Mouse (Mus musculus): ENCODE measurements around the gene A830031A19Rik. TPM values are rescaled to one million over a fixed set of nuclear protein-coding genes. Genes with fewer than 3 reads are reported as not detected.

A830031A19Rik gene
- polyA plus RNA-seq, 1 experiment from 2014 or later: not detected

DNA sequence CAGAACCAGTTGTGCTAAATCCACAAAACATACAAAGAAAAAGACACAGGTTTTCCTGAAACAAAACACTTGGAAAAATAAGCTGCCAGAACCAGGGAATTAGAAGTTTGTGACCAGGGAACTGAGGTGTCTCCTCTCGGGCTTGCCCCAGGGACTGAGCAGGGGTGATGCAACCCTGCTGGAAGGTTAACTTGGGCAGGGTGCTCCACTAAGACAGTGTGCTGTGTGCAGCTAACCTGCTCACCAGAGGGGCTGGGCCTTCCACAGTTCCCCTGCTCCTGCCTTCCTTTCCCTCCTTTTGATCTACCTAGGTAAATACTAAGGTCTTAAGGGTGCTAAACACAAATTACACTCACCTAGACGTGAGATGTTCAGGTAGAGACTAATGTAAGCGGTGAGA is 17.8 kb upstream of the A830031A19Rik start:
- Histone ChIP-seq H3K9me3 (ENCODE audit: control insufficient read depth, low read length) (no peaks in the 10 kb centered on the region), H3K4me1 (ENCODE audit: control insufficient read depth, insufficient read depth, low read length) (peaks cover 82% of the 10 kb centered on the region), H3K9ac (replicated peaks; ENCODE audit: low read length) (no peak overlapping the region; the same call in 1 of the 2 replicates), H3K36me3 (ENCODE audit: control insufficient read depth, insufficient read depth, low read length) (peaks cover 26% of the 10 kb centered on the region), H3K27me3 (ENCODE audit: control insufficient read depth, insufficient read depth, low read length) (no peaks in the 10 kb centered on the region), H3K27ac (replicated peaks; ENCODE audit: low read depth, low read length) (no peak overlapping the region), H3K4me2 (ENCODE audit: low read length) (no peak overlapping the region), H3K4me3 (replicated peaks; ENCODE audit: low read depth, low read length) (no peak overlapping the region)
- 56% methylated on average over 3 of the region's 3 CpGs for WGBS
- ATAC-seq (ENCODE audit: low FRiP score, low TSS enrichment): no peak
- DNase-seq: peak; percentile 1

DNA sequence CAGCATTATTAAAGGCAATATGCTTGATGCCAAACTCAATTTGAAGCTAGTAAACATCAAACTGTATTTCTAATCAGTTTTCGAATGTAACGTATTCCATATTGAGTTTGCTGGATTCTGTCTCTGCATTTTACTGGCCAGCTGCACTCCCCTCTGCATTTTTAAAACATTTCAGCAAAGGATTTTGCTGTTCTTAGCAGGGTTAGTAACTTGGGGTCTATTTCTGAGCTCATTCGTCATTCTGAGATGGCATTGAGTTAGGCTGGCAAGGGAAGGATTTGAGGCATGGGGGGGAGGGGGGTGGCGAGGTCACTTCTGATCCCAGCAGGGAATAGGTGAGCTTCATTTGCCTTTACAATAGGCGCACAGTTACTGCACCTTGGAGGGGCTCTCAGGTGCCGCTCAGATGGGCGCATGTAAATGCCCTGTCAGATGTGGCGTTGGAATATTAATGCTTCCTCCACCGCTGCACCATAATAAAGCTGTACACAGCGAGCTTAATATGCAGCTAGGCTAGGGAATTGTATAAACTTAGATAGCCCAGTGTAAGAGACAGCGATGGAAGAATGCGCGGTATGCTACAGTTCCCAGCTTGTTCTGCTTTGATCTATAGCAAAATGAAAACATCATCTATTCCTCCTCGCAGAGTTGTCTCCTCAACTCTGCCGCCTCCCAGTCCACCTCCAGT is 16.7 kb upstream of the A830031A19Rik start:
- DNase-seq: peak; percentile 63
- H3K4me1 ChIP-seq (ENCODE audit: control insufficient read depth, insufficient read depth, low read length): peaks cover 82% of the 10 kb centered on the region
- peak; percentile 34; the same call in 1 of the 2 replicates for ATAC-seq (ENCODE audit: low FRiP score, low TSS enrichment)

GRCm38 (mm10) chr11:24090443-24090842 is 15.6 kb upstream of the A830031A19Rik start:
- WGBS: 74% methylated on average over 4 of the region's 4 CpGs
- no peak overlapping the region for H3K4me3 ChIP-seq (replicated peaks; ENCODE audit: low read depth, low read length)
- H3K27ac ChIP-seq (replicated peaks; ENCODE audit: low read depth, low read length): 0 out of 2 replicates have a peak overlapping the region, but pooled peaks have one; percentile 5
- no peak for DNase-seq
- no peaks in the 10 kb centered on the region for H3K9me3 ChIP-seq (ENCODE audit: control insufficient read depth, low read length)
- no peak overlapping the region for H3K9ac ChIP-seq (replicated peaks; ENCODE audit: low read length)
- ATAC-seq (ENCODE audit: low FRiP score, low TSS enrichment): no peak
- peak overlapping the region; percentile 99 for H3K4me2 ChIP-seq (ENCODE audit: low read length)
- H3K4me1 ChIP-seq (ENCODE audit: control insufficient read depth, insufficient read depth, low read length): peaks cover 78% of the 10 kb centered on the region
- H3K27me3 ChIP-seq (ENCODE audit: control insufficient read depth, insufficient read depth, low read length): no peaks in the 10 kb centered on the region
- H3K36me3 ChIP-seq (ENCODE audit: control insufficient read depth, insufficient read depth, low read length): peaks cover 46% of the 10 kb centered on the region

More for the DNA sequence above, 16.7 kb upstream of the A830031A19Rik start:
- peak overlapping the region; percentile 51 for H3K4me2 ChIP-seq (ENCODE audit: low read length)
- 0 out of 2 replicates have a peak overlapping the region, but pooled peaks have one; percentile 5 for H3K4me3 ChIP-seq (replicated peaks; ENCODE audit: low read depth, low read length)
- peak overlapping the region; percentile 34 for H3K9ac ChIP-seq (replicated peaks; ENCODE audit: low read length)
- H3K9me3 ChIP-seq (ENCODE audit: control insufficient read depth, low read length): no peaks in the 10 kb centered on the region
- WGBS: 17% methylated on average over 15 of the region's 15 CpGs
- peak overlapping the region; percentile 58; the same call in 1 of the 2 replicates for H3K27ac ChIP-seq (replicated peaks; ENCODE audit: low read depth, low read length)
- peaks cover 35% of the 10 kb centered on the region for H3K36me3 ChIP-seq (ENCODE audit: control insufficient read depth, insufficient read depth, low read length)
- no peaks in the 10 kb centered on the region for H3K27me3 ChIP-seq (ENCODE audit: control insufficient read depth, insufficient read depth, low read length)

DNA sequence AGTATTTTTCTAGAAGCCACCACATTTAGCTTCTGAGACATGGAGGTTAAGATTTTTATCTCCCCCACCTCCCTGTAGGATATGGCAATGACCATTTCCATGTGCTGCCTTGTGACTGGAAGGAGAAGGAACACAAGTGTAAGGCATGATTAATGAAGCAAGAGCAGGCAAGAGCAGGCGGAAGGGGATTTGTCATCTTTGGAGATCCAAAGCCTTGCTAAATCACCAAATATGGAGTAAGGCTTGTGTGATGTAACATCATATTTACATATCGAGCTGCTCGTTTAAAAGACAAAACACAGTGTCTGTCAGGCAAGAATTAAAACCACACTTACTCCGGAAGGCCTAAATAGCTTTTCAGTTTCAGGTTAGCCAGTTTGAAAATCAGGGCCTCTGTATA is 12.2 kb upstream of the A830031A19Rik start:
- no peak for DNase-seq
- H3K27me3 ChIP-seq (ENCODE audit: control insufficient read depth, insufficient read depth, low read length): no peaks in the 10 kb centered on the region
- peaks cover 47% of the 10 kb centered on the region for H3K36me3 ChIP-seq (ENCODE audit: control insufficient read depth, insufficient read depth, low read length)
- H3K27ac ChIP-seq (replicated peaks; ENCODE audit: low read depth, low read length): 0 out of 2 replicates have a peak overlapping the region, but pooled peaks have one; percentile 17
- 0 out of 2 replicates have a peak overlapping the region, but pooled peaks have one; percentile 5 for H3K4me3 ChIP-seq (replicated peaks; ENCODE audit: low read depth, low read length)
- peak overlapping the region; percentile 20; the same call in 1 of the 2 replicates for H3K9ac ChIP-seq (replicated peaks; ENCODE audit: low read length)
- WGBS: 62% methylated on average over 4 of the region's 4 CpGs
- no peak for ATAC-seq (ENCODE audit: low FRiP score, low TSS enrichment)
- peak overlapping the region; percentile 99 for H3K4me2 ChIP-seq (ENCODE audit: low read length)
- no peaks in the 10 kb centered on the region for H3K9me3 ChIP-seq (ENCODE audit: control insufficient read depth, low read length)
- H3K4me1 ChIP-seq (ENCODE audit: control insufficient read depth, insufficient read depth, low read length): peaks cover 74% of the 10 kb centered on the region

- Histone ChIP-seq H3K27ac (replicated peaks; ENCODE audit: low read depth, low read length) (peak overlapping the region; percentile 50), H3K36me3 (ENCODE audit: control insufficient read depth, insufficient read depth, low read length) (peaks cover 47% of the 10 kb centered on the region), H3K9me3 (ENCODE audit: control insufficient read depth, low read length) (no peaks in the 10 kb centered on the region), H3K4me2 (ENCODE audit: low read length) (peak overlapping the region; percentile 99), H3K27me3 (ENCODE audit: control insufficient read depth, insufficient read depth, low read length) (no peaks in the 10 kb centered on the region), H3K9ac (replicated peaks; ENCODE audit: low read length) (peak overlapping the region; percentile 26; the same call in 1 of the 2 replicates), H3K4me1 (ENCODE audit: control insufficient read depth, insufficient read depth, low read length) (peaks cover 65% of the 10 kb centered on the region), H3K4me3 (replicated peaks; ENCODE audit: low read depth, low read length) (no peak overlapping the region)
- DNase-seq (no peak), ATAC-seq (ENCODE audit: low FRiP score, low TSS enrichment) (no peak)
- 62% methylated on average over 6 of the region's 6 CpGs for WGBS
These were observed 11.1 kb upstream of the A830031A19Rik start for GRCm38 (mm10) chr11:24085986-24086385.

DNA sequence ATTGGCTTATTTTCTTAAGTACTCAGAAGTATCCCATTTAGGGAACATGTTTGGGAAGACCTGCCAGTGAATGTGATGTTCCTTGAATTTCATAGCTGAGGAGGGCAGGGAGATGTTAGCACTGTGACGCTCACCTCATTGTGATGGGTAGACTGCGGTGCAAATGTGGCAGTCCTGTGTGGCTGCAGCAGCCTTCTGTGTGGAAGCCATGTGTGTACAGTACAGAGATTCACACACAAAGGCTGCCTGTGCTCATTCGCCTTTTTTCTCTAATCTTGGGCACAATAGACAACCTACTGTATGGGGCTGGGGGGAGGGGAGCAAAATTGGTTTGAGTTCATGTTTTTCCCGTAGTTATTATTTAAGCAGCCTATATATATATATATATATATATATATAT is 9.7 kb upstream of the A830031A19Rik start:
- peaks cover 42% of the 10 kb centered on the region for H3K36me3 ChIP-seq (ENCODE audit: control insufficient read depth, insufficient read depth, low read length)
- peaks cover 53% of the 10 kb centered on the region for H3K4me1 ChIP-seq (ENCODE audit: control insufficient read depth, insufficient read depth, low read length)
- H3K4me3 ChIP-seq (replicated peaks; ENCODE audit: low read depth, low read length): peak overlapping the region; percentile 14; the same call in 1 of the 2 replicates
- DNase-seq (peak; percentile 58), ATAC-seq (ENCODE audit: low FRiP score, low TSS enrichment) (no peak)
- H3K27ac ChIP-seq (replicated peaks; ENCODE audit: low read depth, low read length): peak overlapping the region; percentile 74
- no peaks in the 10 kb centered on the region for H3K27me3 ChIP-seq (ENCODE audit: control insufficient read depth, insufficient read depth, low read length)
- peak overlapping the region; percentile 99 for H3K4me2 ChIP-seq (ENCODE audit: low read length)
- no peaks in the 10 kb centered on the region for H3K9me3 ChIP-seq (ENCODE audit: control insufficient read depth, low read length)
- WGBS: 37% methylated on average over 4 of the region's 4 CpGs
- H3K9ac ChIP-seq (replicated peaks; ENCODE audit: low read length): peak overlapping the region; percentile 36; the same call in 1 of the 2 replicates

GRCm38 (mm10) chr11:24084077-24084476 is 9.2 kb upstream of the A830031A19Rik start:
- Histone ChIP-seq H3K4me3 (replicated peaks; ENCODE audit: low read depth, low read length) (peak overlapping the region; percentile 67; the same call in 1 of the 2 replicates), H3K36me3 (ENCODE audit: control insufficient read depth, insufficient read depth, low read length) (peaks cover 38% of the 10 kb centered on the region), H3K4me2 (ENCODE audit: low read length) (peak overlapping the region; percentile 99), H3K4me1 (ENCODE audit: control insufficient read depth, insufficient read depth, low read length) (peaks cover 49% of the 10 kb centered on the region), H3K27ac (replicated peaks; ENCODE audit: low read depth, low read length) (peak overlapping the region; percentile 96), H3K9ac (replicated peaks; ENCODE audit: low read length) (peak overlapping the region; percentile 57; the same call in 1 of the 2 replicates), H3K27me3 (ENCODE audit: control insufficient read depth, insufficient read depth, low read length) (no peaks in the 10 kb centered on the region), H3K9me3 (ENCODE audit: control insufficient read depth, low read length) (no peaks in the 10 kb centered on the region)
- ATAC-seq (ENCODE audit: low FRiP score, low TSS enrichment): no peak
- 47% methylated on average over 3 of the region's 3 CpGs for WGBS
- no peak for DNase-seq

DNA sequence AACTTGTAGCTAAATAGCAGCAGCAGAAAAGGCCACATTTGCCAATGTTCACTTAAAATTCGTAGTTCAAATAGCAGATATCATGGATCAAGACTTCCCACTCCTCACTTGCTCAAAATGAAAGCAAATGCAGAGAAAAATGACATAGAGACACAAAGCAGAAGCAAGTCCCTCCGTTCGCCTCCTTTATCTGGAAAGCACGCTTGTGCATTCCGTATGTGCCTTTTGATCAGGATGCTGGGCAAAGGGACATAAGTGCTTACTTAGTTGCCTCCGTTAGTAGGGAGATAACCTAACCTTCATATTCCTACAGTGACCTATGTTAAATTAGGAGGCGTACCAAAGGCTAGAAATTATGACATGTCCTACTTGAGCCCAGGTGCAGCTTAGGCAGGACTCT is 8.6 kb upstream of the A830031A19Rik start:
- H3K27me3 ChIP-seq (ENCODE audit: control insufficient read depth, insufficient read depth, low read length): no peaks in the 10 kb centered on the region
- WGBS: 38% methylated on average over 7 of the region's 7 CpGs
- peak overlapping the region; percentile 96 for H3K27ac ChIP-seq (replicated peaks; ENCODE audit: low read depth, low read length)
- peaks cover 32% of the 10 kb centered on the region for H3K36me3 ChIP-seq (ENCODE audit: control insufficient read depth, insufficient read depth, low read length)
- H3K4me1 ChIP-seq (ENCODE audit: control insufficient read depth, insufficient read depth, low read length): peaks cover 43% of the 10 kb centered on the region
- H3K9ac ChIP-seq (replicated peaks; ENCODE audit: low read length): peak overlapping the region; percentile 57
- peak overlapping the region; percentile 99 for H3K4me2 ChIP-seq (ENCODE audit: low read length)
- no peak for ATAC-seq (ENCODE audit: low FRiP score, low TSS enrichment)
- H3K4me3 ChIP-seq (replicated peaks; ENCODE audit: low read depth, low read length): peak overlapping the region; percentile 67
- H3K9me3 ChIP-seq (ENCODE audit: control insufficient read depth, low read length): no peaks in the 10 kb centered on the region
- DNase-seq: peak; percentile 60

GRCm38 (mm10) chr11:24083076-24083405 is 8.2 kb upstream of the A830031A19Rik start:
- H3K4me1 ChIP-seq (ENCODE audit: control insufficient read depth, insufficient read depth, low read length): peaks cover 39% of the 10 kb centered on the region
- peak overlapping the region; percentile 96 for H3K27ac ChIP-seq (replicated peaks; ENCODE audit: low read depth, low read length)
- 31% methylated on average over 1 of the region's 1 CpGs for WGBS

More at GRCm38 (mm10) chr11:24083076-24083405, 8.2 kb upstream of the A830031A19Rik start:
- Histone ChIP-seq H3K36me3 (ENCODE audit: control insufficient read depth, insufficient read depth, low read length) (peaks cover 28% of the 10 kb centered on the region), H3K4me2 (ENCODE audit: low read length) (peak overlapping the region; percentile 99), H3K27me3 (ENCODE audit: control insufficient read depth, insufficient read depth, low read length) (no peaks in the 10 kb centered on the region), H3K4me3 (replicated peaks; ENCODE audit: low read depth, low read length) (peak overlapping the region; percentile 67), H3K9me3 (ENCODE audit: control insufficient read depth, low read length) (no peaks in the 10 kb centered on the region), H3K9ac (replicated peaks; ENCODE audit: low read length) (peak overlapping the region; percentile 57)
- ATAC-seq (ENCODE audit: low FRiP score, low TSS enrichment): no peak
- no peak for DNase-seq
